Mouse (Mus musculus) left cerebral cortex, adult 18-20 months (tissue): ENCODE data around the gene Prss33. TPM values are rescaled to one million over a fixed set of nuclear protein-coding genes. Genes with fewer than 3 reads are reported as not detected.
A peak's percentile ranks its signal among the peaks of the same experiment; 100 is the strongest.
"Not testable (repeated sequence)": the region's sequence is repeated elsewhere in the genome, so short reads cannot be mapped to it uniquely, and the experiment has no call there.

Experiments
- DNase-seq, 2 experiments: peaks; one replicate each; pipeline ENCODE4 v3.0.0; 2021 to 2022; ENCODE audit warnings: low spot score in 2 of 2, mixed read lengths in 1 of 2
- long read RNA-seq, 2 experiments: library from polyadenylated mRNA; stranded (forward); transcript quantifications; one replicate each; pipeline ENCODE4 v2.0.0; 2021
- total RNA-seq, 2 experiments: library from RNA; stranded (reverse); gene quantifications; 2 replicates each; pipeline ENCODE4 v1.2.3; 2021

Prss33 gene
- not detected for total RNA-seq
- long read RNA-seq, experiment 1, result 0 reads
- long read RNA-seq, experiment 2, result 0 reads

DNA sequence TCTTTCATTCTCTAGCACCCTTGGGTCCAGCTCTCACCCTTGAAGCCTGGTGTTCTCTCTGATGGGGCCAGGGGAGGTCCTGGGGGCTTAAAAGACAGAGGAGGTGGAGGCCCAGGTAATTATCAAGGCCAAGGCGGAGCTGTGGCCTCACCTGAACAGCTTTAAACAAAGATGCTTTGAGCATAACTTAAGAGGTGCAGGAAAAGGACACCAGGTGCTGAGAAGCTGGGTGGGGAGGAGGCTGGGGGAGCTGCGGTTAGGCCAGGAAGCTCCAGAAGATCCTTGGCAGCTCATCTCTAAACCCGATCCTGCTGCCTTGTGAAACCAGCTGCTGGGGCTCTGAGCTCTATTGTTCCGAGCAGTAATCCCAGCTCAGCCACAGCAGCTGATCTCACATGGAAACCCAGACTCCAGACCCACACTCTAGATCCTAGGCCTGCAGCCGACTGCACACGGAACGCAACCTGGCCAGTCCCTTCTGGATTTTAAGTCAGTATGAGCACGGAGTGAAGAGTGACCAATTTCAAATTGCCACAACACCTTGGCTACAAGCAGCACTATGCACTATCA, at the start of gene Prss33:
Gene Prss33 (minus strand): TSS at position 51 of the 570 bp plus-strand sequence.
- no peak for DNase-seq

DNA sequence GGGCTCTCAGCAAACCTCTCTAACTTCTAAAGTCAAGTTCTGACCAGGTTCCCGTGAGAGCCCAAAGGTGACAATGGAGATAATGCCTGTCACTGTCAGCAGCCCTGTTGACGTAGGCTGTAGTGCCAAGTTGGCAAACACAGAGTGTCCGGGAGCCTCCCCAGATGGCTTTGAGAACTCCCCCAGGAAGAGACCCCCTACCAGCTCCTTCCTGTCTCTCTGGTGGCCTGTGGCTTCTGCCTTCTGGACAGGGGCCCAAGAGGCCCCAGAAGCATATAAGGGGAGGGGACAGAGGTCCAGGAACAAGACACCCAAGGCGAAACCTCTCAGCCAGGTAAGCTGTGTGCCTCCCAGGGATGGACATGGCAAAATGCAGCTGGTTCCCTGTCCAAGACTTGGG, 44.7 kb upstream of the Prss33 start, which contains the start of the genes Dcpp1 and Dcpp2:
Gene Dcpp1 (plus strand): TSS at position 301 of the 400 bp plus-strand sequence.
Gene Dcpp2 (plus strand): TSS at position 305 of the 400 bp plus-strand sequence.
- not testable (repeated sequence) for DNase-seq

DNA sequence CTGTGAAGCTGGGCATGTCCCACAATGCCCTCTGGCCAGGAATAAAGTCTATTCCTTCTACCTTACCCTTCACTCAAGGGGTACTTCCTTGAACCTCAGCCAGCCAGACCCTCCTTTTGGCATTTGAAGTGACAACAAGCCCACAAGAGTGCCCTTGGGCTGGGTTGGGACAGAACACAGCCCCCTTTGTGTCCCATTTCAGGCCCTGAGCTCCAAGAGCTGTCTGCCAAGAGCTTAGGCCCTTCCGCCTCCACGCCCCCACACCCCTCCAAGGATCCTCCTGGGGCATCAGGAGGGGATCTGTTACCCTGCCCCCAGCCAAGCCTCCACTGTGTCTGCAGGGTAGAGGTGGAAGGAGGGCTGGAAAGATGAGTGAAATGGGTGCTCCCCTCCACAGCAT, 41.3 kb upstream of the Prss33 start:
- DNase-seq, result no peak

DNA sequence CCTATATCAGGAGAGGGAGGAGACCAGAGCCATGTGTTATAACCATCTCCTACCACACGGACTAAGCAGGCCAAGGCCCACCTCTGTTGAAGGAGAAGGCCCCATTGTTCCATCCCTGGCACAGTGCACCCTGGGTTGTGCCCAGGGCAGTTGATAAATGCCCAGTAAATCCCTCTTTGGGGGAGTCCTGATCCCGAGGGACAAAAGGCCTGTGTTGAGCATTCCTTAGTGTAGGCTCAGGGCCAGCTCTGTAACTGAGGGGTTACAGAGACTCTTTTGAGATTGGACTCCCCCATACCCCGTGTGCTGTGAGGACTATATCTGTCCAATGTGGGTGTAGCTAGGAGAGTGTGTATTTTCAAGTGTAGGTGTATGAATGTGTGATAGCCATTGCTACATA, 40.9 kb upstream of the Prss33 start:
- peak in 1 of 2 experiments; percentile 22 for DNase-seq

DNA sequence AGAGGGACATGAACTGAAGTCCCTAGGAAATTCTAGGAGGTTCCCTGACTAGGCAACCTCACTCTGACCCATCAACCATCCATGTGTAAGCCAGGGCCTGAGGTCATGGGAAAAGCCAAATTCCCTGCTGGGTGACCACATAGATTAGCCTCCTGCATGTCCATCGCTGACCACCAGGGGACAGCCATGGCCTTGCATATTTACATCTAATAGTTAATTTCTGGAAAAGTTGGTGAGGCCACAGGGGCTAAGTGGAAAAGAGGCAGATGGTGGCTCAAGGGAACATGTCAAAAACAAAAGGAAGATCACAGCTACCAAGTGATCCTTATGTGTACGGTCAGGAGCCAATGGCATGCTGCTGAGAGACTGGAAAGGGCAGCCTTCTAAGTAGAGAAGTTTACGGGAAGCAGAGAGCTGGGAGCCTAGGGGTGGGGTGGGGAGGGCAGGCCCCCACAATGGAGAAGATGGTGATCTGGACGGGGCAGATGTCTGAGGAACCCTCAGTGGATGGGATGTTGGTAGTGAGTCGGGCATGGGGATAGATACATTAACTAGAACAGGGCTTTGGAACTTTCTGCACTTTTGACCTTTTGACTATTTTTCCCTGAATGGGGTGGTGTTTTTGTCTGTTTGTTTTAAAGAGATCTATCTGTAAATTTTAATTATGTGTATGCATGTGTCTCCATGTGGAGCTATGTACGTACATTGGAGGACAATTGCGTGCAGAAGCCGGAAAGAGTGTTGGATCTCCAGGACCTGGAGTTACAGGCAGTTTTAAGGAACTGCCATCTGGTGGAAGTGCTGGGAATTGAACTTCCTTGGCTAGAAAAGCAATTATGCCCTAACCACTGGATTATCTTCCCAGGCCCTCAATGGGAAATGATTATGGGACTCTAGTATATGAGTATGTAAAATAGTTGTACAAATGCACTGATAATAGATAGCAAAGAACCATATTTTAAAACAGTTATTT, 38.3 kb upstream of the Prss33 start:
- DNase-seq, result peak; percentile 33 to 36

DNA sequence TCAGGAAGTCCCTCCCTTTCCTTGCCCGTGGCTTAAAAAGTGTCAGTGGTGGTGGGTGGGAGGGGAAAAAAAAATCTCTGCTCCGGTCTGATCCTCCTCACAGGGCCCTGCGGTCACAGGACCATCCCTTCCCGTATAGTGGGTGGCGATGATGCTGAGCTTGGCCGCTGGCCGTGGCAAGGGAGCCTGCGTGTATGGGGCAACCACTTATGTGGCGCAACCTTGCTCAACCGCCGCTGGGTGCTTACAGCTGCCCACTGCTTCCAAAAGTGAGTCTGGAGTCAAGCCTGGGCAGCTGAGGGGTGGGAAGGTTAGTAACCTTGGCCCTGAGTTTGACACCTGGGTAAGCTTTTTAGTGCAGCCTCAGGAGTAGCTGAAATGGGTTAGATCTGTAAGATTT, 32.7 kb upstream of the Prss33 start:
- no peak for DNase-seq

DNA sequence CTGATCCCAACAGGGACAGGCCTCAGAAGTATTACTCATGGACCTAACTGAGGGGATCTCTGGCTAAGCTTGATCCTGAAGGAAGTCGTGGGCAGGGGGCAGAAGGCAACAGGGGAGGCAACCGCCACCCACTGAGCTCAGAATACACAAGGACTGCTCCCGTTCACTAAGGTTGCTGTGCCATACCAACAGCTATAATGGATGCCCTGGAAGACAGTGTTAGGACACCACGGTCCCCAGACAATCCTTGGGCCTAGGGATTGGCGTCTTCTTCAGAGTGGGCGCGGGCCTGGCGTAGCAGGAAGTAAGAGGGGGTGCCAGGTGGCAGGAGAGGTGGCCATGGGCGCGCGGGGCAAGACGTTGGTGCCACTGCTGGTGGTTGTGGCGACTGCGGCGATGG, 31.9 kb upstream of the Prss33 start, which contains the start of gene Prss21:
Gene Prss21 (plus strand): TSS at position 301 of the 400 bp plus-strand sequence.
- DNase-seq, result no peak

DNA sequence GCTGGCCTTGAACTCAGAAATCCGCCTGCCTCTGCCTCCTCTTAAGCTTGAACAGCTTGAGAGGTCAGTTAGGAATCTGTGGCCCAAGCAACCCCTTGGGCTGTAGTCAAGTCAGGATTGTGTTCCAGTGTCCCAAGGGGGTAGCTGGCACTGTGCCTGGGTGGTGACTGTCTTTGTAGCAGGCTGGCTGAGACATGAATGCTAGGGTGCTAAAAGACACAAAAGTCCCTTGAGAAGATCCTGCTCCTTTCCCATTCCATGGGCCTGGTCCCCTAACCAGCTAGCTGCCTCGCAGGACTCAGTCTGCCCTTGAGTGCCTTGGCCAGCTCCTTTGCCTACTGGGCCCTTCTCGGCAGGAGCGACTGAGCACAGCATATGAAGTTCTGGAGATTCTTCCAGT, 27.1 kb upstream of the Prss33 start:
- no peak for DNase-seq

DNA sequence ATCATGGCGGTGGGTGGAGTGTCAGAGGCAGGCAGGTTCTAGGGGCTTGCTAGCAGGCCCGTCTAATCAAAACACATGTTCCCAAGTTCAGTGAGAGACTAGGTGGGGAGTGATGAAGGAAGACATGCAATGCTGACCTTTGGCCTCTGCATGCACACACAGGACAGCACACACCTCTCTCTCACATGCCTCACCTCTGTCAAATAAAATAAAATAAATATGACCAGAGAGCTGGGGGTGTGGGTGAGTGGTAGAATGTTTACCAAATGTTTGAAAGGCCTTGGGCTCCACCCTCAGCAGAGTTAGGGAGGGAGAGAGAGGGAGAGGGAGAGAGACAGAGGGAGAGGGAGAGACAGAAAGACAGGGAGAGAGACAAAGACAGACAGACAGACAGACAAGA, 22.1 kb upstream of the Prss33 start:
- DNase-seq, result no peak

DNA sequence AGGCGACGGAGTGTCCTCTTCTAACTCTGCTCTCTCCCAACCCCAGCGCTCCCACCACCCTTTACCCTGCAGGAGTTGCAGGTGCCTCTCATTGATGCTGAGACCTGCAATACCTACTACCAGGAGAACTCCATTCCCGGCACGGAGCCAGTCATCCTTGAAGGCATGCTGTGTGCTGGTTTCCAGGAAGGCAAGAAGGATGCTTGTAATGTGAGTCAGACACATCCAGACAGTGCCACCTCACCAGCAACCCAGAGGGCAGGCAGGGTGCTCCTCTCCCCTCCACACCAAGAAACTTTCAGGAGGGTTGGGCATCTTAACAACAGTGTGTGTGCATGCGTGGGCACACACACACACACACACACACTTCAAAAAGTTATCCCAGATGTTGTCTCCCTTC, 21.3 kb upstream of the Prss33 start:
- no peak for DNase-seq

DNA sequence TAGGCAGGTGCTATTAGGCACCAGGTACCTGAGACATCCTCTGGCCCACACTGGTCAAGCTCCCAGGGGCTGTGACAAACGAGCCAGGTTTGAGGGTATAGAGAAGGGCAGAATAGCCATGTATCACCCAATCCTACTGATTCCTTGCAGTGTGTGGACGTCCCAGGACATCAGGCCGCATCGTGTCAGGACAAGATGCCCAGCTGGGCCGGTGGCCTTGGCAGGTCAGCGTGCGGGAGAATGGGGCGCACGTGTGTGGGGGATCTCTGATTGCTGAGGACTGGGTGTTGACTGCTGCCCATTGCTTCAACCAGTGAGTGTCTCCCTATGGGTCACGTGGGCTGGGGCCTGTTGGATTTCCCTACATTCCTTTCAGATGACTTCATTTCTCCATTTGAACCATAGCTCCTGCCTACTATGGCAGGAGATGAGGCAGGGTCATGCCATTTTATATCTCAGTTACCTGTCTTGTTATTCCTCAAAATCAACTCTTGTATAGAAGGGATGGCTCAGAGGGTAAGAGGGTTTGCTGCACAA, 18.4 kb upstream of the Prss33 start:
- no peak for DNase-seq

DNA sequence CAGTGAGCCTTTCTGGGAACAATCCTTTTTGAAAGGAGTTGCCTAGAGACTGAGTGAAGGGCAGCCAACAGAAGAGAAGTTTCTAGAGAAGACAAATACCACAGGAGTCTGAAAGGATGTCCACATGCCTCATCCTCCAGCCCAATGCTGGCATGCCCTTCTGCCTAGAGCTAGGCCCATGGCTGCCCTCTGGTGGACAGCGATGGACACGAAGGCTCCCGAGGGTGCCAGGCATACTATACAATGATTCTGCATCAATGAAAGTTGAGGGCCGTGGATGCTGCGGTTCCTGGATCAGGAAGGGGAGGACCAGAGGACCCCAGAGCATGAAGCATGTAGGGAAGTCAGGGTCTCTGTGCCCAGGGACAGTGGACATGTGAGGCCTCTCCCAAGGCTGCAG, 17.4 kb upstream of the Prss33 start:
- peak in 1 of 2 experiments; percentile 22 for DNase-seq

DNA sequence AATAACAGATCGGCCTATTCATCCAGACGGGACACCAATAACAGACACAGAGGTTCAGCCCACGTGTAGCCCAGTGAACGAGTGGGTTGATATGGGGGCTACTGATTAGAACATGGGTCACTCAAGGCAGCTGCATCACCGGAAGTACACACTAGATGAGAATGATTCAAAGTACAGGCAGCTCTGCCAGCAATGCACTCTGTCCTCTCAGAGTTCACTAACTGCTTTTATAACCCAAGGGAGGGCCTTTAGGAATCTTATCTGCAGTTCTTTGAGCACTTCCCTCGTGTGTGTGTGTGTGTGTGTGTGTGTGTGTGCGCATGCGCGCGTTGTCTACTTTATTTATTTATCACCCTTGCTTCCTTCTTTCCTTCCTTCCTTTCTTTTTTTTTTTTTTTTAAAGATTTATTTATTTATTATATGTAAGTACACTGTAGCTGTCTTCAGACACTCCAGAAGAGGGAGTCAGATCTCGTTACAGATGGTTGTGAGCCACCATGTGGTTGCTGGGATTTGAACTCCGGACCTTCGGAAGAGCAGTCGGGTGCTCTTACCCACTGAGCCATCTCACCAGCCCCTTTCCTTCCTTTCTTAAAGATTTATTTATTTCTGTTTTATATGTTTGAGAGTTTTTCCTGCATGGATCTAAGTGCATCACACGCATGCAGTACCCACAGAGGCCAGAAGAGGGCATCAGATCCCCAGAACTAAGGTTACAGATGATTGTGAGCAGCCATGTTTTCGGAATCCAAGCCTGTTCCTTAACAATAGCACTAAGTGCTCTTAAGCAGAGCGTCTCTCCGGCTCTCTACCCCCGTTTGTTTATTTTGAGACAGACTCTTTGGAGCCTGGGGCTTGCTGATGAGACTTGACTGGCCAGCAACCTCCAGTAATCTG, 15.2 kb upstream of the Prss33 start:
- peak; percentile 24 to 61 for DNase-seq

DNA sequence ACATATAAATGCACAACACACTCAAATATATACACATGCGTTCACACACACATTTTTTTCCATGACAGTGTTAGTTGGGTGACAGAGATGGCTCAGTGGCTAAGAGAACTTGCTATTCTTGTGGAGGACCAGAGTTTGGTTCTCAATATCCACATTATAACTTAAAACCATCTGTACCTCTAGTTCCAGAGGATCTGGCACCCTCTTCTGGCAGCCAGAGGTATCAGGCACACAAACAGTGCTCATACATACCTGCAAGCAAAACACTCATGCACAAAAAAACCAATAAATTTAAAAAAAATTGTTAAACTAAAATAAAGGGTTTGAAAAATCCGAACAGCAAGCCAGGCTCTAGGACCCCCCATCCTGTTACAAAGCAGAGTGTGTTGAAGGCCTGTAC, 14.2 kb upstream of the Prss33 start:
- no peak for DNase-seq

DNA sequence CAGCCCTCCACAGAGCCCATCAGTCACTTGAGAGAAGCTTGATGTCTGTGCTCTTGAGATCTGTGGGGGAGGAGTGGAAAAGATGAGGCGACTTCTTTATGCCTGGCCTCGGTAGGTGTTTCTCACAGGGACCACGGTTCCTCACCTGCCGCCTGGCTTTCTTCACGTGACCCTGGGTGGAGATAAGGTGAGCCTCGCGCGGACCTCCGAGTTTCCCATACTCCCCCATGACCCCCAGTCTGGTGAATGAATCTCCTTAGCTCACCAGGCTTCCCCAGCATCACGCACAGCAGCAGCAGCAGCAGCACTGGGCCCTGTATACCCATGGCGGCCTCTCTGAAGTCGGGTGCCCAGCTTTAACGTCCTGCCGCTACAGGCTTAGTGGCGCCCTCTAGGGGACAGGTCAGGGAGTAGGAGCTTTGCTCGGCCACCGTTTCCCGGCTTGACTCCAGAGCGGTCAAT, 8.0 kb upstream of the Prss33 start, which contains the start of the genes Prss32 and Prss41:
Gene Prss32 (plus strand): TSS at position 44 of the 462 bp plus-strand sequence.
Gene Prss41 (minus strand): TSS at position 361 of the 462 bp plus-strand sequence.
- DNase-seq, result peak in 1 of 2 experiments; percentile 34

DNA sequence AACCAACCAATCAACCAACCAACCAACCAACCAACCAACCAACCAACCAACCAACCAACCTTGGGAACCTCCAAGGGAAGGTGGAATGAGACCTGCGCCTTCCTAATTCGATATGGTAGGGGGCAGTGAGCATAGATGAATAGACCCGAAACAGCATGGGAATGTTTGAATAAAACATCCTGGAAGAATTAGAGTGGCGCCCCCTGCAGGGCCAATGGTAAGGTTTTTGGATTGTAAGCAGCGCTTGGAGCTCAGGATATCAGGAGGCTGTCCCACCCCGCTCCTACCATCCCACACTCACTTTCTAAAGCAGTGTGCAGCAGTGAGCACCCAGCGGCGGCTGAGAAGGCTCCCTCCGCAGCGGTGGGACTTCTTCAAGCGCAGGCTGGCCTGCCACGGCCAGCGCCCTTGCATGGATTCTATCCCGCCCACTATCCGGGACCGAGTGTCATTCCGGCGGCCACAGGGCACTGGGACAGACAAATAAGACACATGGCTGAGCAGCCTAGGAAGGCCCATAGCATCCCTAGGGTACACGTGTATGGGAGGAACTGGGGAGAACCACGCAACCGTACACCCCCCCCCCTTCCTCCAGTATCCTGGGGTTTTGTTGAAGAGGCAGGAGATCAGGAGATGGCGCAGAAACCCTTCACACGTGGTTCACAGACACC, 7.4 kb upstream of the Prss33 start:
- no peak for DNase-seq

DNA sequence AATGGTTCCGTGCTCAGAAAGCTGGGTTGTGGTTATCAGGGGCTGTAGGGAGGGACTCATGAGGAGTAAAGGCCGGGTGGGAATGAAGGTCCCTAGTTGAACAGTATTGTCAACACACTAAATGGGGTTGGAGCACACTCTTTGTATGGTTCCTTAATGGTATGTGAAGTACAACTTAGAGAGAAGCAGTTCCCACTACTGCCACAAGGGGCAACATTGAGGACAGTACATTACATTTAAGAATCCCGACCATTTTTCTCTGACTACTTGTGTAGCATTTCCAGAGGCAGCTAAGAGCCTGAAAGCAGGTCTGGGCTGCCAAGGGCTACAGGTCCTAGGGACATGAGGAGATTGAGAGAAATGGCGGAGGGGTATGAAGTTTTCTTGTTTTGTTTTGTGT, 5.3 kb upstream of the Prss33 start:
- DNase-seq, result peak in 1 of 2 experiments; percentile 66

DNA sequence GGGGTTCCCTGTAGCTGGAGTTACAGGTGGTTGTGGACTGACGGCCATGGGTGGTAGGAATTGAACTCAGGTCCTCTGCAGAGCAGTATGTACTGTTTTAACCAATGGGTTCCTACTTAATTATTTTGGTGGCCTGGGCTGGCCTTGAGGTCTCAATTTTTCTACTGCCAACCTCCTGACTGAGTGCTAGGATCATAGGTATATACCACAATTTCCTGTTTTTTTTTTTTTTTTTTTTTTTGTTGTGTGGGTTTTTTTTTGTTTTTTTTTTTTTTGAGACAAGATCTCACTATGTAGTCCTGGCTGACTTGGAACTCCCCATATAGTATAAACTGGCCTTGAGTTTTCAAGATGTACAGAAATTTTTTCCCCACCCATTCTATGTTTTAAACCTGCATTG, 4.7 kb downstream of the Prss33 start:
- no peak for DNase-seq

DNA sequence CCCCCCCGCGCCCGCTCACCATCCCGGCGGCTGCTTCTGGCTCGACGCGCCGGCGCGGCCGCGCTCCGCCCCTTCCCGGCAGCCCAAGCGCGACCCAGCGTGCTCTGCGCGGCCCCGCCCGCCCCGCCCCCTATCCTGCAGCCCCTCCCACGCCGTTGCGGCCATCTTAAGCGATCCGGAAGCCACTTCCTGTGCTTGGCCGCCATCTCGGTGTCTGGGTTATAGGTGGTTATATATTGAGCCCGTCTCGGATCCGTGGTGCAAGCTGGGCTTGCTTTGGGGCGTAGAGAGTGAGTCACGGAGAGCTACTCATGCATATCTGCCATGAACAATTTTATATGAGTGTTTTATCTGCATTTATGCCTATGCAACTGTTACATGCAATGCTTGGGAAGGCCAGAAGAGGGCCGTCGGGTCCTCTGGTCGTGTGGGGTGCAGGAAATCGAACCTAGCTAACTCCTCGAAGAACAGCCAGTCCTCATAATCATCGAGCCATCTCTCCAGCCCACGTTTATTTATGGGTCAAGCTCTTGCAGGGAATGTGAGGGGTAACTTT, 6.7 kb downstream of the Prss33 start, which contains the start of gene Elob:
Gene Elob (minus strand): TSS at position 73 of the 556 bp plus-strand sequence.
- DNase-seq, result peak; percentile 81 to 86
